Mouse (Mus musculus) olfactory bulb, adult 2 months (tissue): ENCODE measurements at regions not wholly inside any gene's neighbourhood (a gene's known extent, or its start where the extent isn't known, plus 50 kb on each side); places are given as distances from the start of the nearest gene placed in this dataset.

Experiments used
- H3K27ac ChIP-seq: fragments of 200-500 bp; 2 replicates; pipeline ENCODE4 v1.5.1; 2012; ENCODE audit warnings: low read depth, low read length; ENCODE audit not compliant: insufficient read depth
- H3K4me1 ChIP-seq: fragments of 200-500 bp; 2 replicates; pipeline ENCODE4 v1.6.1; 2012; ENCODE audit warnings: low read length; ENCODE audit not compliant: control insufficient read depth, insufficient read depth
- H3K4me3 ChIP-seq: fragments of 200-500 bp; 2 replicates; pipeline ENCODE4 v1.5.1; 2012; ENCODE audit warnings: mild to moderate bottlenecking, low read depth, low read length, moderate library complexity; ENCODE audit not compliant: insufficient read depth
- CTCF ChIP-seq: fragments of 200-500 bp; IDR thresholded peaks from 2 replicates; pipeline ENCODE4 v1.5.1; 2012; ENCODE audit warnings: low read depth, mild to moderate bottlenecking, low read length, moderate library complexity; ENCODE audit not compliant: insufficient read depth
- POLR2A ChIP-seq: fragments of 200-500 bp; IDR thresholded peaks from 2 replicates; pipeline ENCODE4 v1.6.1; 2012; ENCODE audit warnings: mild to moderate bottlenecking, low read depth, low read length, moderate library complexity; ENCODE audit not compliant: insufficient read depth
- WGBS: fragments of 180-500 bp; shearing (Covaris S2); methylation state at CpG from one replicate; pipeline ENCODE4 v1.1.7; 2018; 5-methylcytosine and 5-hydroxymethylcytosine counted together

DNA sequence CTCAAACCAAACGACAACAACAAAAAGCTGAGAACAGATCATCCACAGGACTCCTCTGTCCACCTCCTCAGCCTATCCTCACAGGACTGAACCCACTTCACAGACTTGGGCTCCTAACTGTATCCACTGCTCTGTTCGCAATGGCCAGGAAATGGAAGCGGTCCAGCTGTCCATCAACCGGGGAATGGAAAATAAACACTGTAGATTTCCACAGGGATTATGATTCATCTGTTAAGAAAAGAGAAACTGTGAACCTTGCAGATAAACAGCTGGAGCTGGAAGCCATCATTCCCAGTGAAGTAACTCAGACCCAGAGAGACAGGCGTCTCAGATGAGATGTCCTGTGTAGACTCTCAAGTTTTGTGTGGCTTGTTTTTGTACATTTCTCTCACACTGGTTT, 340.4 kb upstream of the Trpc7 start:
- 78% methylated on average over 5 of the region's 5 CpGs for WGBS
- Histone ChIP-seq H3K4me1 (peaks cover 3% of the 10 kb centered on the region; the same call in 1 of the 2 replicates), H3K27ac (no peak overlapping the region), H3K4me3 (no peak overlapping the region)
- TF ChIP-seq POLR2A (no peak), CTCF (no peak)

- 95% methylated on average over 5 of the region's 5 CpGs for WGBS
- H3K27ac ChIP-seq, result no peak overlapping the region
- no peak for TF ChIP-seq POLR2A
- TF ChIP-seq CTCF, result no peak
- H3K4me1 ChIP-seq, result peaks cover 3% of the 10 kb centered on the region; the same call in 1 of the 2 replicates
- H3K4me3 ChIP-seq, result no peak overlapping the region
Observed at GRCm38 (mm10) chr13:57232906-57233305, 337.1 kb upstream of the Trpc7 start.

GRCm38 (mm10) chr13:57231666-57232065, 335.9 kb upstream of the Trpc7 start:
- WGBS, result 81% methylated on average over 3 of the region's 3 CpGs
- H3K4me3 ChIP-seq, result no peak overlapping the region

DNA sequence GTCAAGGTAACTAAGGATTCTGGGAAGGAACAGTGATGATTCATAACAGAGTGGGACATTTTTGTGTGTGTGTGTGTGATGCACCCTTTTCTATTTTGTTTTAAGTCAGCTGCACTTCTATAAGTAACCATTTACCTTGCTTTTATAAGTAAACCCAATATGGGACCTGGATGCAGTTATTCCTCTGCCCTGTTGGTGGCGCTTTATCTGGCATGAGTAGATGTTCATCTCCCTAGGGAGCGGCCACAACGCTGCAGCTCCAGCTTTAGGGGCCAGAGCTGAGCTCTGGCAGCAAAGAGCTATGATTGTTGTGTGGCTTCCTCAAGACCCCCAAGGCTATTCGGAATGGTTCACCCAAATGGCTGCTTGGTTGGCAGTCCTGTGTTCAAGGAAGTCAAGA, 334.5 kb upstream of the Trpc7 start:
- Histone ChIP-seq H3K4me1 (no peaks in the 10 kb centered on the region), H3K27ac (no peak overlapping the region), H3K4me3 (no peak overlapping the region)
- 72% methylated on average over 4 of the region's 4 CpGs for WGBS
- no peak for TF ChIP-seq CTCF
- no peak for TF ChIP-seq POLR2A

More at GRCm38 (mm10) chr13:57231666-57232065, 335.9 kb upstream of the Trpc7 start:
- no peak overlapping the region for H3K27ac ChIP-seq
- no peak for TF ChIP-seq CTCF
- no peak for TF ChIP-seq POLR2A
- H3K4me1 ChIP-seq, result peaks cover under 1% of the 10 kb centered on the region; the same call in 1 of the 2 replicates

DNA sequence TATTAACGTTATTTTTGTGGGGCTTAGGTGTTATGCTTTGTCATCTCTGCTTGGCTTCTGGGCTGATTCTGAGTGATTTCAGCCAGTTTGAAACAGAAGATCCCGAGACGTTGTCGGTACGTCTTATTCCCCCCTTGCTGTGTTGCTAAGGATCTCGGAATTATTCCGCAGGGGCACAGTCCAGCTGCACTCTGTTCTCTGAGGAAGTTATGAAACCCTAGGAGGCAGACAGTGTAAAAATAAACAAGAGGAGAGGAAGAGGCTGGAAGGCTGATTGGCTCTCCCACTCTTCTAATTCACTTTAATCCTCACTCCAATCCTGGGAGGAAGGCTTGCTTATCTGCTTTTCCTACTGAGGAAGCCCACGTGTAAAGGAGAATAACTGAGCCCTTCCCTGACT, 325.3 kb upstream of the Trpc7 start:
- peaks cover 5% of the 10 kb centered on the region; the same call in 1 of the 2 replicates for H3K4me1 ChIP-seq
- no peak overlapping the region for H3K4me3 ChIP-seq
- H3K27ac ChIP-seq, result no peak overlapping the region
- TF ChIP-seq POLR2A, result no peak
- TF ChIP-seq CTCF, result no peak
- WGBS, result 58% methylated on average over 8 of the region's 8 CpGs

DNA sequence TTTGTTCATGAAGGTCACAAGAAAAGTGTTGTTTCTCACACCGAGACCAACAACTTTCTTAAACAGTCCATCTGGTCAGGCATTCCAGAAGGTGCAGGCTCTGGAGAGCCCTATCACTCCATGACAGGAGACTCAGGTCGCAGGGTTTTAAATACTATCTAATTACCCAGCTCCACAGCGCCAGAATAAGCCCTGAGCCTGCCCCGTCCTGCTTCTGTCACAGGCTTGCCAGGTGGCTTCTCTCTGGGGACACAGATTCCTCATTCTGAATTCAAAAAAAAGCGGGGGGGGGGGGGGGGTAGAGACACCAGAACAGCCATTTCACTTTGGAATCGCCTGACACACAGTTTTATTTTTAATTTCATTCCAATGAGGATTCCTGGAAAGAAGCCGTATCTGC, 320.4 kb upstream of the Trpc7 start:
- peaks cover 2% of the 10 kb centered on the region; the same call in 1 of the 2 replicates for H3K4me1 ChIP-seq
- 47% methylated on average over 7 of the region's 7 CpGs for WGBS
- no peak overlapping the region for H3K27ac ChIP-seq
- no peak for TF ChIP-seq CTCF
- no peak for TF ChIP-seq POLR2A
- H3K4me3 ChIP-seq, result no peak overlapping the region

DNA sequence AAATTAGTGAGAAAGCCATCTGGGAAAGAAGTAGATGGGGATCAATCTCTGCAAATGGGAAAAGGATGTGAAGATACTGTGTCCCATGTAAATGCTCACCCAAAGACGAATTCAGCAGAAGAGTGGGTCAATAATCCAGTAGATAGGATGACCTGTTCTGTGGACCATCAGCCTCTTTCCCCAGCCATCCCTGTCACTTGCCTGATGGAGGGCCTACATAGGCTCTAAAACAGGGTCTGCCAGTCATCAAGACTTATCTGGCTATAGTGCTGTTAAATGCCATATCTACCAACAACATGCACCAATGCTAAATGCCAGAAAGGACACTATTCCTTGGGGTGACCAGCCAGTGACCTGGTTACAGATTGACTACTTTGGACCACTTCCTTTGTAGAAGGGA, 316.5 kb upstream of the Trpc7 start:
- 78% methylated on average over 1 of the region's 1 CpGs for WGBS

DNA sequence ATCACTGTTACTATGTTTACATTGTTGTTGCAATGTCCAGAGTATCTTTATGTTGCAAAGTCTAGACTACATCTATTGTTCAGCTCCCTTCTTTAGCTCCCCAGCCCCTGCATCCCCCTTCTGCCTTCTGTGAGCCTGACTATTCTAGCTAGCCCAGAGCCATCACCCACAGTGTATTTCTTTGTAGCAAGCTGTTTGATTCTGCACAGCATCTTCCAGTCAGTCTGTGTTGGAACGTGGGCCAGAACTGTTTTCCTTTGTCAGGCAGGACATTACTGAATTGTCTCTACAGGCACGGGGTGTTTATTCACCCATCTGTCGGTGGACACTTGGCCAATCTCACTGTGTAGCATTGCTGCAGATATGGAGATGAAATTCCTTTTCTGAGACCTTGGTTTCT, 295.4 kb upstream of the Trpc7 start:
- Histone ChIP-seq H3K27ac (no peak overlapping the region), H3K4me1 (no peaks in the 10 kb centered on the region), H3K4me3 (no peak overlapping the region)
- WGBS, result 48% methylated on average over 3 of the region's 3 CpGs
- TF ChIP-seq POLR2A (no peak), CTCF (no peak)

More for the DNA sequence above, 316.5 kb upstream of the Trpc7 start:
- TF ChIP-seq CTCF, result no peak
- no peak for TF ChIP-seq POLR2A
- Histone ChIP-seq H3K4me1 (peaks cover 2% of the 10 kb centered on the region; the same call in 1 of the 2 replicates), H3K27ac (no peak overlapping the region), H3K4me3 (no peak overlapping the region)

- Histone ChIP-seq H3K4me3 (no peak overlapping the region), H3K4me1 (no peaks in the 10 kb centered on the region), H3K27ac (no peak overlapping the region)
- WGBS, result 53% methylated on average over 3 of the region's 3 CpGs
- TF ChIP-seq CTCF (no peak), POLR2A (no peak)
Observed at GRCm38 (mm10) chr13:57189246-57189645, 293.5 kb upstream of the Trpc7 start.

- Histone ChIP-seq H3K27ac (no peak overlapping the region), H3K4me3 (no peak overlapping the region), H3K4me1 (no peaks in the 10 kb centered on the region)
- WGBS, result 71% methylated on average over 2 of the region's 2 CpGs
- TF ChIP-seq POLR2A, result no peak
- TF ChIP-seq CTCF, result no peak
Observed at GRCm38 (mm10) chr13:57186168-57186567, 290.4 kb upstream of the Trpc7 start.
